Mouse (Mus musculus): ENCODE data around the gene Fkbp15.

Fkbp15 gene

DNA sequence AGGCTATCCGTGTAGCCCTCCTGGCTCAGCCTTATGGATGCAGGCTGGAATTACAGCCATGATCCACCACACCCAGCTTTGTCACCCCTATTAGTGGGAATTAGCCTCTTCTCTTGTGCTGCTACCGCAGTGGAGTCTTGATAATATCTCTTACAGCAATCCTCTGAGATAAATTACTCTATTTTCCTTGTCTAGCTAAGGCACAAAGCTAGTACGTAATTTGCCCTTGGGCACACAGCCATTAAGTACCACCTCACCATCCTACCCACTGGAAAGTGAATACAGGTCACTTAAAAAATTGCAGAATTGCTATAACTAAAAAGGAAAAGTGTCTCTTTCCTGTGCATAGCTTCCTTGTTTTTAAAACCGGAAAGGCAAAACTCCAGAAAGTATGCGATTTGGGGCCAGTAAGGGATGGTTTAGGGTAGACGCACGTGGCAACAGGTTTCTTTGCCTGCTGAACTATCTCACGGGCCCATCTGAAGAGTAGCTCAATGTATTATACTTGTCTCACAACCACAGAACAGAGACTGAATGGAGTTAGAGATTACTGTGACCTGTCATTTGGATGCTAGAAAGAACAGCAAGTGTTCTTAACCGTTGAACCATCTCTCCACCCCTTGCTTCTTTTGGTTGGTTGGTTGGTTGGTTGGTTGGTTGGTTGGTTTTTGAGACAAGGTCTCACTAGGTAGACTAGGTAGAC is 12.6 kb upstream of the Fkbp15 start:
- DNase-seq (ENCODE audit: low spot score): no peak

DNA sequence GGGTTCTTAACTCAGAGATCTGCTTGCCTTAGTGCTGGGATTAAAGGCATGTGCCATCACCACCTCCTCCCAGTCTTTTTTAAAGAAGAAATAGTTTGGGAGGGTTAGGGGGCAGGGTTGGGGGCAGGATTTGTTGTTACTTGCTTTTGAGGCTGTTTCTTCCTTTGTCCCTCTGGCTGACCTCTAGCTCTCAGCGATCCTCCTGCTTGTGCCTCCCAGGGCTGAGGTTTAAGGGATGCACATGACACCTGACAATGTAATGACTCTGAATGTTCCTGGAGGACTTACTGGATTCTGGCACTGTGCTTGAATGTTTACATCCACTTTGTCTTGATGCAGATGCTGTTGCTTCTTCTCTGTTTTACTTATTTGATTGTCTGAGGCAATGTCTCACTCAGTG is 12.1 kb upstream of the Fkbp15 start:
- DNase-seq (ENCODE audit: low spot score): no peak

- DNase-seq (ENCODE audit: low spot score): no peak
These were observed 8.7 kb upstream of the Fkbp15 start for GRCm38 (mm10) chr4:62369091-62369490.

GRCm38 (mm10) chr4:62367586-62367985 is 7.2 kb upstream of the Fkbp15 start:
- no peak for DNase-seq (ENCODE audit: low spot score)

- DNase-seq (ENCODE audit: low spot score): no peak
These were observed 5.9 kb upstream of the Fkbp15 start for GRCm38 (mm10) chr4:62366291-62366690.

- DNase-seq (ENCODE audit: low spot score): no peak
These were observed 4.0 kb upstream of the Fkbp15 start for GRCm38 (mm10) chr4:62364299-62364698.

DNA sequence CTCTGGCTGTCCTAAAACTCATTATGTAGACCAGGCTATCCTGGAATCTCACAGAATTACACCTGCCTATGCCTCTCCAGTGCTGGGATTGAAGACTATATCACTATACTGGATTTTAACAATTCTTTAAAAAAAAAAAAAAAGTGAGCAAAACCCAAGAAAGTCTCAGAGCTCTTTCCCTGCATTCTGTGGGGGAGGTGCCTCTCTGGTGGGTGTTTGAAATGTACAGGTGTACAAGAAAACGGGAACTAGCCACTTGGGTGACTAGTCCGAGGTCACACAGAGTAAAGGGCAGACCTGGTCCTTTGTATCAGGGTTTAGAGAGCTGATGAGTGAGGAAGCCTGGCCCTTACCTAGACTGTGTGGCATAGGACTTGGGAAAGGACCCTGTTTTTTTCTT is 2.1 kb upstream of the Fkbp15 start:
- DNase-seq (ENCODE audit: low spot score): no peak

- no peak for DNase-seq (ENCODE audit: low spot score)
These were observed 1.6 kb upstream of the Fkbp15 start for GRCm38 (mm10) chr4:62361997-62362396.

DNA sequence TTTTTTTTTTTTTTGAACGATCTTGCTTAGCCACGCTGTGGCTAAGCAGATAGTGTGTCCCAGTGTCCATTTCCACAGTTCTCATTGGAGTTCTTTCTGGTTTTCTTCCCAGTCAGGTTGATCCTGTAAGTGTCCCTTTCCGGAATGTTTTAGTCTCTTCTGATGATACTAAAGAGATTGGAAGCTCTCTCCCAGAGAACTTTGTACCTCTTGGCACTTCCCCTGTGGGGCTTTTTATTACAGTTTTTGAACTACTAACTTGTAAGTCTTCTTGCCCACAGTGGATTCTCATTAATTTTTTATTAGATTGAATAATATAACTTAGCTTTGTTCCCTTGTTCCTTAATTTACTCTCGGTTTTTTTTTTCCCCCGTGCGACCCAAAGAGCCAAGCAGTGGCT is 1.2 kb upstream of the Fkbp15 start:
- no peak for DNase-seq (ENCODE audit: low spot score)

DNA sequence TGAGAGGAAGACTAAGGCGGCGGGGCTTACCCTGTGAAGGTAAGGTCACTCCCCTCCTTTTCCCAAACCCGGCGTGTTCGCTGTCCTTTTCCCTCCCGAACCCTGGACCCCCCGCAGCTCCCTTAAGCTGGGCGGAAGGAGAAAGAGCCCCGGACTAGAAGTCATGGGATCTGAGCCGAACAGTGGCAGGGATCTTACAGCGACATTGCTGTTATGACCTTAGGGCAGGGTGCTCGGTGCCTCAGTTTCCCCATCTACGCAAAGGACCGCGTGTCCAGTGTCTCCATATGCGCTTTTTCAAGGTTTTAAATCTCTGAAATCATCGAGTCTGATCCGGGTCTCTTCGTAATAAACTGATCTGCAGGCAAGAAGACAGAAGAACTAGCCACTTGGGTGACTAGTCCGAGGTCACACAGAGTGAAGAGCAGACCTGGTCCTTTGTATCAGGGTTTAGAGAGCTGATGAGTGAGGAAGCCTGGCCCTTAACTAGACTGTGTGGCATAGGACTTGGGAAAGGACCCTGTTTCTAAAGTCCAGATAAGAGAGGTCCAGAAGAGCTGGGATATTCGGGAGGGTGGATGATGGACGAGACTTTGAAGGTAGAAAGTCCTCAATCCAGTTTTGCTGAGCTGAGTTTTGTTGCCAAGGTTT is 582 bp upstream of the Fkbp15 start:
- DNase-seq (ENCODE audit: low spot score): no peak

DNA sequence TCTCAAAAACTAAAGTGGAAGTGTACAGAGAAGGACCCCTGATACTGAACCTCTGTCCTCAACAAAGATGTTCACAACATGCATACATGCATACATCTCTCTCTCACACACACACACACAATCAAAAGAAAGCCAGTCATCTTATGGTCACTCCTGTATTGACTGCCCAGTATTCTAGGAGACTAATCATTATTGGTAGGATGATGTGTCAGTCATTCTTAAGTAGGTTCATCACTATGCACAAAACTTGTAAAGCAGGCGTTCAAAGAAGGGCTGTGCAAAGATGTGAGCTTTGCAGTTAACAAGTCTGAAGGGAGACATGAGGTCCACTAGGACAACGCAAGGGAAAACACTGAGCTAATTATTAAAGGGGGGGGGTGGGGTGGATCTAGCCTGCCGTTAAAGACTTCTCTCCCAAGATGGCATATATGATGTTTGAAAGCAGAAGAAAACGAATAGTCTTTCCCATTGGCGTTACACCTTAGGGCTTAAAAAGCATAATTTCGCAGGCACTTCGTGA is 1.0 kb downstream of the Fkbp15 start:
- DNase-seq (ENCODE audit: low spot score): no peak

GRCm38 (mm10) chr4:62357631-62358148 is 2.7 kb downstream of the Fkbp15 start:
- no peak for DNase-seq (ENCODE audit: low spot score)

DNA sequence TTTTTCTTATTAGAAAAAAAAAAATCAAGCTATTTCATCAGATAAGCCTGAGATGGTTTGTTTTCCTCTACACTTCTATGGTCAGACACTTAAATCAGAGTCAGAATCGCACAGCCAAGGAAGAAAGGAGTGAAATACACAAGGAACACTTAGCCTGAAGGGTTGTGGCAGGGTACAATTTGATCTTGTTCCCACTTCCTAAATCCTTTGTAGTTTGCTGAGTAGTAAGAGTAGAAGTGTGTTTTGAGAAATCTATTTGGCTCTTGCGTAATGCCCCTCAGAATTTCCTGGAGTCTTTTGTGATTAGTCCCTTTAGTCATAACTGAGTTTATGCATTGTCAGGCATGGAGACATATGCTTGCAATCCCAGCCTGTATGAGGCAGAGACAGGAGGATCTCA is 11.0 kb downstream of the Fkbp15 start:
- DNase-seq (ENCODE audit: low spot score): no peak

DNA sequence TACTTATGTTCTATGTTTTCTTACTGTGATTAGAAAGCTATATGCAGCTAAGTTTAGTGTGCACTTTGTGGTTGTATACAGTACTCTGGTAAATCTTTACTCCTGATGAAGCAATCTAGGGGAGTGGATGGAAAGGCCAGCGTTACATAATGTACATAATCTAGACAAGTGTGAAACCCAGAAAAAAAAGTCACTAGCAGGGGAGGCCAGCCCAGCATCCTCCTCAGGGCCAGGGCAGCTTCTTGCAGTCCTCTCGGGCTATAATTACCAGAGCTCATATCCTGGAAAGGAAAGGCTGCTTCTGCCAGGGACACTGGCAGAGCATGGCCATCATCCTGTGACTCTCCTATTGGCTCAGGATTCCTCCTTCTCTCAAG is 12.0 kb downstream of the Fkbp15 start:
- no peak for DNase-seq (ENCODE audit: low spot score)

DNA sequence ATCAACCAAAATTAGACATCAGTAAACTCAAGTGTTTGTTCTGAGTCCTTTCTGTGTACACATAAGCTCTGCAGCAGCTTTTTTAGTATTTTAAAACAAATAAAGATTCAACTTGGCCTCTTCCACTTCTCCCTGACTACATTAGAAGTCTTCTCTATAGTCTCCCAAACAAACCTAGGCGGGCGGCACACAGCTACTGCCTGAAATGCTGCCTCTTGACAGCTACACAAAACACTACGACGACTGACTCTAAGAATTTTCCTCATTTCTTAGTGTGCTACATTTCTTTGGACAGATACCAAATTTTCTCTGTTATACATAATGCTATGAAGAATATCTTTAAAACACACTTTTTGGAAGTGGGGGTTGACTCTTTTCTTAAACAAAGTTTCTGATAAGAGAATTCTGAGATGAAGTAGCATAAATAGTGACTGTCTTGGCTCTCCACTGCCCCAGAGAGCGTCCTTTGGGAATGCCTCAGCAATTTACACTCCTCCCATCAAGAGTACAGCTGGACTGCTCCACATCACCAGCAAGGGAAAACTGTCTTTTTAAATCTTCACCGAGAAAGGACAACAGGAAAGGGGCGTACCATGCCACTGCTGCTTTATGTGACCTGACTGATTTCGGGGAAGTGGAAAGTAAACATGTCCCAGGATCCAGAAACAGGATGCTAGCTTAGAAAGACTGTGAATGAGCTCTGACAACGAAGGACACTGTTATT is 12.6 kb downstream of the Fkbp15 start:
- DNase-seq (ENCODE audit: low spot score): no peak

- no peak for DNase-seq (ENCODE audit: low spot score)
These were observed 14.5 kb downstream of the Fkbp15 start for GRCm38 (mm10) chr4:62345827-62346226.

DNA sequence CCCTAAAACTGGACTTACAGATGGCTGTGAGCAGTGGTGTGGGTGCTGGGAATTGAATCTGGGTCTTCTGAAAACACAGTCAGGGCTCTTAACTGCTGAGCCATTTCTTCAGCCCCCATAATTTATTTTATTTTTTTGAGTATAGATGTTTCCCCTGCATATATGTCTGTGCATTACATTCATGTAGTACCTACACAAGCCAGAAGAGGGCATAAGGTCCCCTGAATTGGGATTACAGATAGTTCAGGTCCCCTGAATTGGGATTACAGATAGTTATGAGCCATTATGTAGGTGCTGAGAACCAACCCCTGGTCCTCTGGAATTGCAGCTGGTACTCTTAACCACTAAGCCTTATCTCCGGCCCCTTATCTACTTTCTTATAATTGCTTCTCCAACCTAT is 16.3 kb downstream of the Fkbp15 start:
- no peak for DNase-seq (ENCODE audit: low spot score)

GRCm38 (mm10) chr4:62338536-62338935 is 21.8 kb downstream of the Fkbp15 start:
- DNase-seq (ENCODE audit: low spot score): no peak

GRCm38 (mm10) chr4:62331977-62332376 is 28.4 kb downstream of the Fkbp15 start:
- no peak for DNase-seq (ENCODE audit: low spot score)

DNA sequence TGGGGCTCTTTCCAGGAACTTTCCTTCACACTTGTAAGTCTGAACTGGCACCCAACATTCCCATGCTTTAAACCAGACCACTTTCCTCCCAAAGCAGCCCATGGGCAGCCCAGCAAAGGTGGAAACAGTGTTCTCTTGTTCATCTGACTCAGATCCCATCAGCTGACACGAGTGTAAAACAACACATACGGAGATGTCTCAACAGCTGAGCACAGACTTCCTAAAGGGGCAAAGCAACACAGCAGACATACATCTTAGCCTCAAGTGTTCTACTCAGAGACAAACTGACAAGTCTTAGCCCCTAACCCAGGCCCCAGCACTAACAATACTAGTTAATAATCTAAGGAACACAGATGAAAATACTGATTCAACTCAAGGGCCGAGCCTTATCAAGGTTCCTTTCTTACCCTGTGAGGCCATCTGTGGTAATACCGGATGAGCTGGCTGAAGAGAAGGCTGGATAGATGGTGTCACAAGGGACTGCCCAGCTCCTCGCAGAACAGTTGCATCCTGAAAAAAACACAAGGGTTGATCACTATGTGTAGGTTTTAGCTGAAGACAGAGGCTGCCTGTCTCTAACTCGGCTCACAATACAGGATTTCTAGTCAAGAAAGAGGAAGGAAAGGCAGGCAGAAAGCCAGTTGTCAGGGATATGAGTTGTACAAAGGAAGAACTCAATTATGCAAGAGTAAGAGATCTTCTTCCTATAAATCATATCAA is 31.2 kb downstream of the Fkbp15 start:
- DNase-seq (ENCODE audit: low spot score): no peak

DNA sequence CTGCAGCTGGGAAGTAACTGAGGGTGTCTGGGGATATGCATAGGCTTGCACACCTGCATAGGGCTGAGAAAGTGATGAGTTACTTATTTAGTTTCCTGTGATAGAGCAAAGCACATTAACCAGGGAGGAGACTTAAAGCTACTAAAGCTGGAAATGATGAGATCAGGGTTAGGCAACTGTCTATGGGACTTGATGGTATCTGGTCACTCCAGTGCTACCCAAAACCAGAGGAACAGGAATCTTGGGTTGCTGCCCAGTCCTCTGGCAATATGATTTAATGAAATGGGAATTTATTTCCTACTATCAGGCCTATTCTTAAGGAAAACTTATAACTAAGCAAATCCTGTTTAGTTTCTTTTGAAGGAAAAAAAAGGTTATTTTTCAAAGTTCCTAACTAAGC is 34.2 kb downstream of the Fkbp15 start:
- no peak for DNase-seq (ENCODE audit: low spot score)

DNA sequence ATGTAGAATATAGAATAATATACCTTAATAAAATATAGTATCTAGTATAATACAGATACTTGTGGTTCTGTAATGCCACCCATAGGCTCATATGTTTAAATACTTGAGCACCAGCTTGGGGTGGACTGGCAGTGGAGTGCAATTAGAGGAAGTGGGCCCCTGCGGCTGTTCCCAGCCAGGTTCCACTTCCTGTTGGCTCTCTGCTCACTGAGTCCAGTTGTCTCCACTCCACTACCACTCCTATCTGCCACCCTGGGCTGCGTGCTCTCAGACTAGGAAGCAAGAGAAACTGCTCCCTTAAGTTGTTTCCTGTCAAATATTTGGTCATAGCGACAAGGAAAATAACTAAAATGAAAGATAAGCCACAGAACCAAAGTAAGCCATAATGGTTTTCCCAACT is 37.7 kb downstream of the Fkbp15 start:
- peak; percentile 41 for DNase-seq (ENCODE audit: low spot score)

Data from layer of hippocampus, adult 11-12 months (tissue).